In genomic region chr7:113047583-113047982, GRCm38 (mm10) we compare ENCODE assay signal across 13 mouse cellular contexts.
DNase-seq lines count a peak whose midpoint lies in the region; ATAC-seq and TF ChIP-seq lines count a peak whose summit lies in the region.
"Had no signal": no experiment of that assay in that cellular context is flagged by ENCODE, and none has a peak within 500 bp of the region (broad histone marks: within the 10 kb centered on the region; RNA-seq: fewer than 3 reads in every experiment).

No protein-coding gene starts in this region.

- H3K4me3 ChIP-seq in forebrain, embryonic 13.5 days, result no peak overlapping the region
- no peak overlapping the region for H3K4me3 ChIP-seq in forebrain, postnatal 0 days (ENCODE audit: low read depth, low read length)
- no peak overlapping the region for H3K4me3 ChIP-seq in midbrain, embryonic 13.5 days (replicated peaks)
- no peak overlapping the region for H3K4me3 ChIP-seq in midbrain, postnatal 0 days (ENCODE audit: low read depth, low read length)
- H3K4me3 ChIP-seq in limb, embryonic 11.5 days (ENCODE audit: low read depth, low read length), result no peak overlapping the region
- H3K4me3 ChIP-seq: neural tube, embryonic 12.5 days had no signal

- ATAC-seq in forebrain, embryonic 13.5 days, result no peak
- ATAC-seq in forebrain, postnatal 0 days, result no peak
- ATAC-seq in midbrain, embryonic 13.5 days, result no peak
- ATAC-seq in midbrain, postnatal 0 days (ENCODE audit: low FRiP score), result no peak
- no peak for ATAC-seq in limb, embryonic 11.5 days (ENCODE audit: insufficient number of reproducible peaks, low FRiP score, low TSS enrichment, low read depth)
- ATAC-seq: liver, postnatal 0 days had no signal

- H3K9me3 ChIP-seq in forebrain, embryonic 13.5 days (replicated peaks), result no peaks in the 10 kb centered on the region
- no peaks in the 10 kb centered on the region for H3K9me3 ChIP-seq in forebrain, postnatal 0 days (ENCODE audit: low read length)
- no peaks in the 10 kb centered on the region for H3K9me3 ChIP-seq in midbrain, embryonic 13.5 days
- H3K9me3 ChIP-seq in midbrain, postnatal 0 days (ENCODE audit: low read length), result no peaks in the 10 kb centered on the region
- no peaks in the 10 kb centered on the region for H3K9me3 ChIP-seq in limb, embryonic 11.5 days (ENCODE audit: control insufficient read depth, low read length)
- H3K9me3 ChIP-seq: neural tube, embryonic 12.5 days had no signal

- H3K4me2 ChIP-seq in forebrain, embryonic 13.5 days, result no peak overlapping the region
- H3K4me2 ChIP-seq in forebrain, postnatal 0 days (ENCODE audit: low read depth), result no peak overlapping the region
- H3K4me2 ChIP-seq in midbrain, embryonic 13.5 days (replicated peaks), result no peak overlapping the region
- no peak overlapping the region for H3K4me2 ChIP-seq in midbrain, postnatal 0 days (ENCODE audit: low read depth, low read length, poor library complexity, severe bottlenecking)
- H3K4me2 ChIP-seq in limb, embryonic 11.5 days (ENCODE audit: low read depth, severe bottlenecking), result no peak overlapping the region
- H3K4me2 ChIP-seq: heart, embryonic 11.5 days; neural tube, embryonic 12.5 days had no signal

- peak overlapping the region; percentile 74 for H3K27ac ChIP-seq in forebrain, embryonic 13.5 days
- no peak overlapping the region for H3K27ac ChIP-seq in forebrain, postnatal 0 days (ENCODE audit: low read depth, low read length)
- H3K27ac ChIP-seq in midbrain, embryonic 13.5 days, result peak overlapping the region; percentile 32; the same call in 1 of the 2 replicates
- no peak overlapping the region for H3K27ac ChIP-seq in midbrain, postnatal 0 days (ENCODE audit: low read depth, low read length)
- peak overlapping the region; percentile 39; the same call in 1 of the 2 replicates for H3K27ac ChIP-seq in limb, embryonic 11.5 days (replicated peaks; ENCODE audit: low read depth, low read length)
- H3K27ac ChIP-seq: neural tube, embryonic 12.5 days had no signal

- DNase-seq in forebrain, postnatal 0 days, result no peak
- no peak for DNase-seq in midbrain, postnatal 0 days (ENCODE audit: low spot score)
- DNase-seq in limb, embryonic 11.5 days (ENCODE audit: low spot score), result no peak
- no peak for DNase-seq in adrenal gland, postnatal 4 days (ENCODE audit: low spot score in 2 of 2)
- DNase-seq in left cerebral cortex, adult 9 months (ENCODE audit: low spot score in 2 of 2), result no peak
- DNase-seq in thymus, postnatal 14 days, result no peak
- DNase-seq: kidney, adult 18-20 months; liver, postnatal 0 days; thymus, adult 18-20 months had no signal

- H3K9ac ChIP-seq in forebrain, embryonic 13.5 days, result no peak overlapping the region
- no peak overlapping the region for H3K9ac ChIP-seq in forebrain, postnatal 0 days
- H3K9ac ChIP-seq in midbrain, embryonic 13.5 days (replicated peaks), result no peak overlapping the region
- H3K9ac ChIP-seq in midbrain, postnatal 0 days (replicated peaks; ENCODE audit: low read length, poor library complexity, severe bottlenecking), result no peak overlapping the region
- no peak overlapping the region for H3K9ac ChIP-seq in limb, embryonic 11.5 days (ENCODE audit: low read length)
- H3K9ac ChIP-seq: liver, postnatal 0 days; neural tube, embryonic 12.5 days had no signal

- no peaks in the 10 kb centered on the region for H3K36me3 ChIP-seq in forebrain, embryonic 13.5 days (ENCODE audit: poor library complexity, severe bottlenecking)
- no peaks in the 10 kb centered on the region for H3K36me3 ChIP-seq in forebrain, postnatal 0 days (ENCODE audit: insufficient read depth)
- no peaks in the 10 kb centered on the region for H3K36me3 ChIP-seq in midbrain, embryonic 13.5 days
- H3K36me3 ChIP-seq in midbrain, postnatal 0 days (ENCODE audit: insufficient read depth, low read length), result no peaks in the 10 kb centered on the region
- H3K36me3 ChIP-seq in limb, embryonic 11.5 days (ENCODE audit: control insufficient read depth, insufficient read depth, low read length), result no peaks in the 10 kb centered on the region
- H3K36me3 ChIP-seq: neural tube, embryonic 12.5 days had no signal

- 69% methylated on average over 3 of the region's 3 CpGs for WGBS in forebrain, embryonic 13.5 days
- 56% methylated on average over 3 of the region's 3 CpGs for WGBS in forebrain, postnatal 0 days
- 82% methylated on average over 3 of the region's 3 CpGs for WGBS in midbrain, embryonic 13.5 days
- 86% methylated on average over 3 of the region's 3 CpGs for WGBS in midbrain, postnatal 0 days
- 83% methylated on average over 3 of the region's 3 CpGs for WGBS in limb, embryonic 11.5 days

- H3K27me3 ChIP-seq in forebrain, embryonic 13.5 days, result no peaks in the 10 kb centered on the region
- H3K27me3 ChIP-seq in forebrain, postnatal 0 days (ENCODE audit: insufficient read depth, low read length), result no peaks in the 10 kb centered on the region
- H3K27me3 ChIP-seq in midbrain, embryonic 13.5 days, result no peaks in the 10 kb centered on the region
- H3K27me3 ChIP-seq in midbrain, postnatal 0 days (ENCODE audit: insufficient read depth, low read length), result no peaks in the 10 kb centered on the region
- H3K27me3 ChIP-seq in limb, embryonic 11.5 days (ENCODE audit: control insufficient read depth, insufficient read depth, low read length), result no peaks in the 10 kb centered on the region
- H3K27me3 ChIP-seq: neural tube, embryonic 12.5 days had no signal

- peaks cover 16% of the 10 kb centered on the region for H3K4me1 ChIP-seq in forebrain, embryonic 13.5 days
- no peaks in the 10 kb centered on the region for H3K4me1 ChIP-seq in forebrain, postnatal 0 days (ENCODE audit: insufficient read depth)
- peaks cover 7% of the 10 kb centered on the region; the same call in 1 of the 2 replicates for H3K4me1 ChIP-seq in midbrain, embryonic 13.5 days (replicated peaks)
- H3K4me1 ChIP-seq in midbrain, postnatal 0 days (ENCODE audit: insufficient read depth, low read length), result no peaks in the 10 kb centered on the region
- 0 out of 2 replicates have a peak, but pooled peaks cover 2% of the 10 kb centered on the region for H3K4me1 ChIP-seq in limb, embryonic 11.5 days (ENCODE audit: control insufficient read depth, insufficient read depth, low read length)

- TF ChIP-seq CTCF in forebrain, postnatal 0 days (IDR thresholded peaks at IDR 0.05; ENCODE audit: low read depth), result no peak
- no peak for TF ChIP-seq CTCF in midbrain, postnatal 0 days (IDR thresholded peaks at IDR 0.05)

Comparison
In these comparisons a context has a peak if more than half of its experiments do, and no peak if none do; other contexts are left out.
1. H3K27ac ChIP-seq: peak in forebrain, embryonic 13.5 days (single experiment), midbrain, embryonic 13.5 days (single experiment) and limb, embryonic 11.5 days (single experiment); none in forebrain, postnatal 0 days (single experiment) and midbrain, postnatal 0 days (single experiment).